Mouse (Mus musculus): Measurements from ENCODE around the gene Pi16.

Pi16 gene

DNA sequence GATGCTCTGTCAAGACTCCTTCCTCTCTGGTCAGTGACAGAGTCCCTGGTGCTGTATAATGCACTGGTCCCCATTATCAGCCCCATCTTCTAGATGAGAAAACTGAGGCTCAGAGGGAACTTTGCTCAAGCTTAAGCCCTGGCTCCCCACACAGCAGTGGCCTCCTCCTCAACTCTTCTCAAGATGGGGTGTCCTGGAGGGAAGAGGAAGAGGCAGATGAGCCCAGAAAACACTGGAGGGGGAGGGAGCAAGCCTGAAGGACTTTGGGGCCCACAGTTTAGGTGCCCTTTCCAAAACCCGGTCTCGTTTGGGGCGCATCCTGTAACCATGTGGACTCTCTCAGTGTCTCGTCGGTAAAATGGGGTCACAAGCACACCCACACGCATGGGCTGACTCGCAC lies 2.0 kb downstream of the Pi16 start:
- Histone ChIP-seq H3K9me3 (ENCODE audit: low read length) (no peaks in the 10 kb centered on the region), H3K4me3 (replicated peaks; ENCODE audit: low read length) (no peak overlapping the region), H3K36me3 (ENCODE audit: insufficient read depth, low read length) (no peaks in the 10 kb centered on the region), H3K4me1 (replicated peaks; ENCODE audit: low read depth, low read length) (peaks cover 37% of the 10 kb centered on the region), H3K27me3 (ENCODE audit: insufficient read depth, low read length) (peaks cover 58% of the 10 kb centered on the region)
- TF ChIP-seq CTCF (conservative IDR thresholded peaks at IDR 0.05; ENCODE audit: low read length) (no peak), NANOG (IDR thresholded peaks at IDR 0.05; ENCODE audit: borderline replicate concordance, low read length) (no peak), POU5F1 (IDR thresholded peaks at IDR 0.05; ENCODE audit: borderline replicate concordance, low read length) (no peak)

DNA sequence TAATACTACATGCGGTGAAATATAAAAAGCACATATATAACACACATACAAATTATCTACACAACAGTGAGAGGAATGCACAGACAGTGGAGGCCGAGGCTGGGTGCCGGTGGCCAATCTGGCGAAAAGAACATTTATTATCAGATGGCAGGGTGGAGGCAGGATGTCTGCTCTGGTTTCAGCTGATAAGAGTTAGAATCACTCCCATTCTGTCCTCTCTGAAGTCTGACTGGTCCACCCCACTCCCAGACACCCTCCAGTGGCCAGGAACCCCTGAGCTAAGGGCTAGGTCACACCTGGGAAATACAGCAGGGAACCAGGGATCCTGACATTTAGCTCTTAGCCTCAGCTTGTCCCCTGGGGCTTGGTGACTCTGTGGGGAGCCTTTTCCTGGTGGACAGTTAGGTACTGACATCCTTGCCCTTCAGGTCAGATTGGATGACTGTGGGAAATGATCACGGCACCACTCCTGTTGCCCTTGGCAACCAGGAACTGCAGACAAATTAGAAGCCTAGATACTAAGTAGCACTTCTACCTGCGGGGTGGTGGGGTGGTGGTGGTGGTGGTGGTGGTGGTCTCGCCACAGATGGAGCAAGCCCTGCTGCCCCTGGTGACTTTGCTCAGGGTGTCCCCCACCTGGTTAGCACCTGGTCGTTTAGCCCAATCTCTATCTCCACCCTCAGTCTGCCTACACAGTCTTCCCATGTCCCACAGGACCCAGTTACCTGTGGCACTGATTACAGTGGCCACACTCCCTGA lies 2.6 kb downstream of the Pi16 start:
- Histone ChIP-seq H3K4me1 (replicated peaks; ENCODE audit: low read depth, low read length) (peaks cover 37% of the 10 kb centered on the region), H3K27me3 (ENCODE audit: insufficient read depth, low read length) (peaks cover 61% of the 10 kb centered on the region), H3K4me3 (replicated peaks; ENCODE audit: low read length) (no peak overlapping the region), H3K36me3 (ENCODE audit: insufficient read depth, low read length) (no peaks in the 10 kb centered on the region), H3K9me3 (ENCODE audit: low read length) (no peaks in the 10 kb centered on the region)
- TF ChIP-seq CTCF (conservative IDR thresholded peaks at IDR 0.05; ENCODE audit: low read length): no peak
- TF ChIP-seq POU5F1 (IDR thresholded peaks at IDR 0.05; ENCODE audit: borderline replicate concordance, low read length): no peak
- TF ChIP-seq NANOG (IDR thresholded peaks at IDR 0.05; ENCODE audit: borderline replicate concordance, low read length): no peak

DNA sequence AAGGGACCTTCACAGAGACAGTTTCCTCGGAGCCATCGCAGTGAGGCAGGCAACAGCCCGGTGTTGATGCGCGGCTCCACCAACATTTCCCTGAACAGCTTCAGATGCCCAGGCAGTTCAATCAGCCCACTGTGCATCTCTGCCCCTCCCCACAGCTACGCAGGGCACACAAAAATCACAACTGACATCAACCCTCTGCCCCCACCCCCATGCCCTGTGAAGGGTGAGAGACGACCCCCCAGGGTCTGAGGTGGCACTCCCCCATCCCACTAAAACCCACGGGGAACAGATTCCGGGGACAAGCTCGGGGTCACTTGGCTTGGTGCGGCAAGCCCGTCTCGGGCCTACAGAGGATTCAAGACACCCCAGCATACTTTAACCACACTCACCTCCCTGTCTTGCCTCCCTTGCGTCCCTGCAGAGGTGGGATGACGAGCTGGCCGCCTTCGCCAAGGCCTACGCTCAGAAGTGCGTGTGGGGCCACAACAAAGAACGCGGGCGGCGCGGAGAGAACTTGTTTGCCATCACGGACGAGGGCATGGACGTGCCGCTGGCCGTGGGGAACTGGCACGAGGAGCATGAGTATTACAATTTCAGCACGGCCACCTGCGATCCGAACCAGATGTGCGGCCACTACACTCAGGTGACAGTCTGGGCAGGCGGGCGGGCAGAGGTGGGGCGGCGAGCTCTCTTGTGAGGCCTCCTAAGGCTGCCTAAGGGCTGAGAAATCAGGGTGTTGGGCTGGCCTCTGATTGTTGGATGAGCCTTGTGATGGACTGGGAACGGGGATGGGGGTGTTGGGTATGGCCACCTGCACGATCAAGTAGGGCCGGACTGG lies 4.5 kb downstream of the Pi16 start:
- Histone ChIP-seq H3K4me3 (replicated peaks; ENCODE audit: low read length) (peak overlapping the region; percentile 70), H3K4me1 (replicated peaks; ENCODE audit: low read depth, low read length) (peaks cover 48% of the 10 kb centered on the region), H3K27me3 (ENCODE audit: insufficient read depth, low read length) (peaks cover 71% of the 10 kb centered on the region), H3K36me3 (ENCODE audit: insufficient read depth, low read length) (no peaks in the 10 kb centered on the region), H3K9me3 (ENCODE audit: low read length) (no peaks in the 10 kb centered on the region)
- TF ChIP-seq POU5F1 (IDR thresholded peaks at IDR 0.05; ENCODE audit: borderline replicate concordance, low read length) (no peak), NANOG (IDR thresholded peaks at IDR 0.05; ENCODE audit: borderline replicate concordance, low read length) (no peak), CTCF (conservative IDR thresholded peaks at IDR 0.05; ENCODE audit: low read length) (no peak)

DNA sequence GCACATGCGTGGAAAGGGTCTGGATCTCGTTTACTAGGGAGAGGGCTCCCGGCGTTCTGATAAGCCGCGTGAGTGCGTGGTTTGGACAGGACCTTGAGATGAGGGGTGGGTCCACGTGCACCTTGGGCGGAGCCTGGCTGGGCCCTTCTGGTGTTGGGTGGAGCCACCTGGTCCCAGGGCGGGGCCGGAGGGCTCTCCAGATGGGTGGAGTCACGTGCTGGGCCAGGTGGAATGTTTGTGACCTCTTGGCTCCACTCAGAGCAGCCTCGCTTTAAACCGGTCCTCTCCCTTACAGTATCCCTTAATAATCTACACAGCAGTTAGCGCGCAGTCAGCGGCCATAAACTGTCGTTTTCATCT lies 5.1 kb downstream of the Pi16 start:
- Histone ChIP-seq H3K4me1 (replicated peaks; ENCODE audit: low read depth, low read length) (peaks cover 54% of the 10 kb centered on the region), H3K9me3 (ENCODE audit: low read length) (no peaks in the 10 kb centered on the region), H3K27me3 (ENCODE audit: insufficient read depth, low read length) (peaks cover 77% of the 10 kb centered on the region), H3K36me3 (ENCODE audit: insufficient read depth, low read length) (no peaks in the 10 kb centered on the region), H3K4me3 (replicated peaks; ENCODE audit: low read length) (peak overlapping the region; percentile 70)
- TF ChIP-seq POU5F1 (IDR thresholded peaks at IDR 0.05; ENCODE audit: borderline replicate concordance, low read length) (no peak), NANOG (IDR thresholded peaks at IDR 0.05; ENCODE audit: borderline replicate concordance, low read length) (no peak), CTCF (conservative IDR thresholded peaks at IDR 0.05; ENCODE audit: low read length) (no peak)

DNA sequence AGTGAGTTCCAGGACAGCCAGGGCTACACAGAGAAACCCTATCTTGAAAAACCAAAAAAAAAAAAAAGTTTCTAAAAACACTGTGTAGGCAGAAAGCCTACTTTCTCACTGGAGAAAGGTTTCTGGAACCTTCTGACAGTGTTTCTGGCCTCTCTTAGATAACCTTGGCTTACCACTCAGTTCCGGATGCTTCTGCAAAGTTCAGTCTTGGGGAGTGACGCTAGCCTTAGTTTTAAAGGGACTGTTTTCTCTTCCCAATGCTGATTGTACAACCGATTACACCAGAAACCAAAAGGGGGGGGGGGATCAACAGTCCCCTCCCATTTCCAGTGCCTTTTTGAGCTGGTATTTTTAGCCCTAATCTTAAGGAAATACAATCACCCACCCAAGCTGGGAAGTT lies 6.1 kb downstream of the Pi16 start:
- Histone ChIP-seq H3K9me3 (ENCODE audit: low read length) (no peaks in the 10 kb centered on the region), H3K4me1 (replicated peaks; ENCODE audit: low read depth, low read length) (peaks cover 61% of the 10 kb centered on the region), H3K36me3 (ENCODE audit: insufficient read depth, low read length) (no peaks in the 10 kb centered on the region), H3K4me3 (replicated peaks; ENCODE audit: low read length) (no peak overlapping the region), H3K27me3 (ENCODE audit: insufficient read depth, low read length) (peaks cover 85% of the 10 kb centered on the region)
- TF ChIP-seq POU5F1 (IDR thresholded peaks at IDR 0.05; ENCODE audit: borderline replicate concordance, low read length) (no peak), NANOG (IDR thresholded peaks at IDR 0.05; ENCODE audit: borderline replicate concordance, low read length) (no peak), CTCF (conservative IDR thresholded peaks at IDR 0.05; ENCODE audit: low read length) (no peak)

DNA sequence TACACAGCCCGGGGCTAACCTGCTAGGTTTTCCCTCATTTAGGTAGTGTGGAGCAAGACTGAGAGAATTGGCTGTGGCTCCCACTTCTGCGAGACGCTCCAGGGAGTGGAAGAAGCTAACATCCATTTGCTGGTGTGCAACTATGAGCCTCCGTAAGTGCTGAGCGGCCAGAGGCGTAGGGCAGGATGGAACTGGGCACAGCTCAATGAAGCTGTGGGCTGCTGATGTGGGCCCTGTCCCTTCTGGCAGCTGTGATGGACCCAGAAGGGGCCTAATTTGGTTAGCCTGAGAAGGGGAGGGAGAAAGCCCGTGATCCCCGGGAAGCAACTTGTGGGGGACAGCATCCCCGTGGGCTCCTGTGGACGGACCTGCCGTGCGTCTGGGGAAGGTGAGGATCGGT lies 8.4 kb downstream of the Pi16 start:
- Histone ChIP-seq H3K9me3 (ENCODE audit: low read length) (no peaks in the 10 kb centered on the region), H3K4me3 (replicated peaks; ENCODE audit: low read length) (peak overlapping the region; percentile 69), H3K4me1 (replicated peaks; ENCODE audit: low read depth, low read length) (peaks cover 64% of the 10 kb centered on the region), H3K27me3 (ENCODE audit: insufficient read depth, low read length) (peaks cover 71% of the 10 kb centered on the region), H3K36me3 (ENCODE audit: insufficient read depth, low read length) (peaks cover 10% of the 10 kb centered on the region)
- TF ChIP-seq CTCF (conservative IDR thresholded peaks at IDR 0.05; ENCODE audit: low read length) (no peak), POU5F1 (IDR thresholded peaks at IDR 0.05; ENCODE audit: borderline replicate concordance, low read length) (no peak), NANOG (IDR thresholded peaks at IDR 0.05; ENCODE audit: borderline replicate concordance, low read length) (no peak)

DNA sequence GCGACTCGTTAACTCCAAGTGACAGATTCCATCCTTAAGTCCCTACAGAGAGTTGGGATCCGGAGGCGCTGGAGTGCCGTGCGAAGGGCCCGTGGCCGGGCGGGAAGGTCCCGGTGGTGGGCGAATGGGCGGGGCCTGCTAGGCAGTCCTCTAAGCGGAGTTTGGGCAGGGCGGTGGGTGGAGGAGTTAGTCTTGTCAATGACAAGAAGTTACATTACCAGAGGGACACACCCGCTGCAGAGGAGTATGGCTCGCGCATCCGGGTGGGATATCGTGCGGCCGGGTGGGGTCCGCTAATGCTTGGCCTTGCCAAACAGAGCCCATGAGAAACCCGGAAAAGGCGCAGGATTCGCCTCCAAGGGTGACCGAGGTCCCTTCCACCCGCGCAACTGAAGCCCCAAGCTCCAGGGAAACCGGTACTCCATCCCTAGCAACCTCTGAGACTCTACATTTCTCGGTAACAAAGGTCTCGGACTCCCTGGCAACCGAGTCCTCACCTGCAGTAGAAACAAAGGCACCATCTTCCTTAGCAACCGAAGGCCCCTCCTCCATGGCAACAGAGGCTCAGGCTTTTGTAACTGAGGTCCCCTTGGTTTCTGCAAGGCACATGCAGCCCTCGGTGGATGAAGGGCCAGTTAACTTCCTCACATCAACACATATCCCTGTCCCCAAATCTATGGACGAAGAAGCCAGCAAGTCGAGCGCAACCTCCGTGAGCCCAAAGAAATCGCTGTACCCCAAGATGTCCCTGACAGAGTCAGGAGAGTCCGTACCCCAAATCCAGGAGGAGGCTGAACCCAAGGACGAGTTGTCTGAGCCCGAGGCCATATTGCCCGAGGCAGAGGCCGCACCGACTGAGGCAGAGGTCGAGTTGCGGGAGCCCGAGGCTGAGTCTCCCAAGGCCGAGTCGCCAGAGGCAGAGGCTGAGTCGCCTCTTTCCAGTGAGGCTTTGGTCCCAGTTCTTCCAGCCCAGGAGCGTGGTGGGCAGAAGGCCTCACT lies 9.3 kb downstream of the Pi16 start:
- Histone ChIP-seq H3K36me3 (ENCODE audit: insufficient read depth, low read length) (peaks cover 19% of the 10 kb centered on the region), H3K27me3 (ENCODE audit: insufficient read depth, low read length) (peaks cover 61% of the 10 kb centered on the region), H3K4me1 (replicated peaks; ENCODE audit: low read depth, low read length) (peaks cover 67% of the 10 kb centered on the region), H3K4me3 (replicated peaks; ENCODE audit: low read length) (peak overlapping the region; percentile 69), H3K9me3 (ENCODE audit: low read length) (no peaks in the 10 kb centered on the region)
- no peak for TF ChIP-seq CTCF (conservative IDR thresholded peaks at IDR 0.05; ENCODE audit: low read length)
- TF ChIP-seq NANOG (IDR thresholded peaks at IDR 0.05; ENCODE audit: borderline replicate concordance, low read length): no peak
- no peak for TF ChIP-seq POU5F1 (IDR thresholded peaks at IDR 0.05; ENCODE audit: borderline replicate concordance, low read length)
